Mouse (Mus musculus): ENCODE data around the gene Dlgap4.

DNA sequence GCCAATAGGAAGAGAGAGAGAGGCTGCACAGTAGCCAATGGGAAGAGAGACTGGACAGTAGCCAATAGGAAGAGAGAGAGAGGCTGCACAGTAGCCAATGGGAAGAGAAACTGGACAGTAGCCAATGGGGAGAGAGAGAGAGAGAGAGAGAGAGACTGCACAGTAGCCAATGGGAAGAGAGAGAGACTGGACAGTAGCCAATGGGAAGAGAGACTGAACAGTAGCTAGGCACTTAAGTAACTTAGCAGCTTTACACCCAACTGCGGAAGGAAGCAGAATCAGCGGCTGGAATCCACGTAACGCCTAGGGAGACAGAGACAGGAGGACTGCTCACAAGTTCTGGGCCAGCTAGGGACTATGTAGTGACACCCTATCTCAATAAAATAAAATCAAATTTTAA lies 191.1 kb downstream of the Dlgap4 start:
- TF ChIP-seq POLR2A (IDR thresholded peaks at IDR 0.05; ENCODE audit: low read depth, low read length) (no peak), CTCF (IDR thresholded peaks at IDR 0.05; ENCODE audit: extremely low read depth, insufficient read length, insufficient replicate concordance, low read depth, low read length) (no peak)

Data from small intestine, adult 2 months (tissue).